7 mouse cellular contexts compared by ENCODE assay signal in the genomic region with DNA sequence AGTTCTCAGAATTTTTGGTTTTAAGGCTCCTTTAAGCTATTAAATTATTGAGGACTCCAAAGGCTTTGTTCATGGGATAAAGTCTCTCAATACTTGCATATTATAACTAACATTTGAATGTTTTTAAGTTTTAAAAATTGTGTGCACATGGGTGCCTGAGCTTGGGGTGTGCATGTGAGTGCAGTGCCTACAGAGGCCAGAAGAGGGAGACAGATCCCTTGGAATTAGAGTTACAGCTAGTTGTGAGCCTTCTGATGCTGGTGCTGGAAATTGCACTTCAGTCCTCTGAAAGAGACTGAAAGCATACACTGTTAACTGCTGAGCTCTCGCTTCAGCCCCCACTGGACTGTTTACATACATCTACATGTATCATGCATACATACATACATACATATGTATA.
DNase-seq lines count a peak whose midpoint lies in the region; TF ChIP-seq lines count a peak whose summit lies in the region.

No protein-coding gene starts in this region.

- no peak overlapping the region for H3K9ac ChIP-seq in ES-E14 (ENCODE audit: insufficient read depth, low read depth, low read length, poor library complexity, severe bottlenecking)

- no peak for DNase-seq in left cerebral cortex, adult 2 months (ENCODE audit: extremely low spot score in 1 of 2, low spot score in 2 of 2)
- no peak for DNase-seq in left cerebral cortex, adult 11 months (ENCODE audit: low spot score)
- DNase-seq in ES-E14 (ENCODE audit: low read depth, low spot score), result peak; percentile 54
- peak; percentile 38 for DNase-seq in adrenal gland, postnatal 25 days
- peak; percentile 49 for DNase-seq in limb, embryonic 10.5 days (ENCODE audit: low spot score)
- peak; percentile 64 for DNase-seq in thymus, postnatal 14 days
- no peak for DNase-seq in left cerebral cortex, postnatal 4 days

- H3K9me3 ChIP-seq in ES-E14 (ENCODE audit: control insufficient read depth, insufficient read depth, low read depth, low read length), result no peaks in the 10 kb centered on the region
- H3K9me3 ChIP-seq in limb, embryonic 10.5 days (replicated peaks), result no peaks in the 10 kb centered on the region

- no peak overlapping the region for H3K27ac ChIP-seq in left cerebral cortex, adult 2 months
- H3K27ac ChIP-seq in ES-E14 (ENCODE audit: insufficient read depth, low read depth, low read length, poor library complexity, severe bottlenecking), result no peak overlapping the region
- no peak overlapping the region for H3K27ac ChIP-seq in limb, embryonic 10.5 days

- H3K4me3 ChIP-seq in left cerebral cortex, adult 2 months, result no peak overlapping the region
- H3K4me3 ChIP-seq in ES-E14 (ENCODE audit: insufficient read depth in 1 of 2, low read depth in 1 of 2, low read length in 2 of 2, poor library complexity in 1 of 2, severe bottlenecking in 1 of 2), result no peak overlapping the region
- H3K4me3 ChIP-seq in limb, embryonic 10.5 days, result no peak overlapping the region

- in situ Hi-C loops in ES-E14 (cut with MboI; ENCODE audit: low sequenced_read_pairs in 2 of 2, unreplicated experiment in 2 of 2), result loop anchor here (10.0 to 25.0 kb wide), 3 partner anchors 263 to 545 kb away; no protein-coding TSS in a partner anchor

- intact Hi-C loops in left cerebral cortex, adult 2 months (cut with DNase I), result loop anchor here (5.0 to 10.0 kb wide), 2 partner anchors 265 to 553 kb away; no protein-coding TSS in a partner anchor
- intact Hi-C loops in left cerebral cortex, postnatal 4 days (cut with DNase I), result loop anchor here (10.0 kb wide), 1 partner anchor 263 kb away; no protein-coding TSS in a partner anchor

- H3K27me3 ChIP-seq in limb, embryonic 10.5 days (ENCODE audit: low read depth, poor library complexity, severe bottlenecking), result 0 out of 2 replicates have a peak, but pooled peaks cover 5% of the 10 kb centered on the region

- peak; percentile 69 for TF ChIP-seq CTCF in left cerebral cortex, adult 2 months (IDR thresholded peaks at IDR 0.05)

- H3K36me3 ChIP-seq in ES-E14 (ENCODE audit: control insufficient read depth, insufficient read depth, low read length, poor library complexity, severe bottlenecking), result no peaks in the 10 kb centered on the region
- no peaks in the 10 kb centered on the region for H3K36me3 ChIP-seq in limb, embryonic 10.5 days

- peaks cover 4 to 8% of the 10 kb centered on the region in 2 experiments; a peak in 2 of 4 replicates for H3K4me1 ChIP-seq in ES-E14 (ENCODE audit: control insufficient read depth in 2 of 2, insufficient read depth in 2 of 2, low read length in 2 of 2, poor library complexity in 1 of 2)
- peaks cover 27% of the 10 kb centered on the region for H3K4me1 ChIP-seq in limb, embryonic 10.5 days

- 93% methylated on average over 1 of the region's 1 CpGs for WGBS in limb, embryonic 10.5 days

TF ChIP-seq in ES-E14, 5 proteins besides CTCF, POLR2A, EP300 and RAD21:
- TF ChIP-seq ZC3H11A (IDR thresholded peaks at IDR 0.05; ENCODE audit: borderline replicate concordance, low read depth, low read length), result peak; percentile 99
- TF ChIP-seq HCFC1 (IDR thresholded peaks at IDR 0.05; ENCODE audit: borderline replicate concordance, insufficient read depth, low read length), result no peak

Comparison
In these comparisons a context has a peak if more than half of its experiments do, and no peak if none do; other contexts are left out.
1. DNase-seq: peak in ES-E14 (single experiment), adrenal gland, postnatal 25 days (single experiment), limb, embryonic 10.5 days (single experiment) and thymus, postnatal 14 days (single experiment); none in left cerebral cortex, adult 2 months (0 of 2), left cerebral cortex, adult 11 months (single experiment) and left cerebral cortex, postnatal 4 days (single experiment).